ENCODE assay signal across 20 mouse cellular contexts in the genomic region with DNA sequence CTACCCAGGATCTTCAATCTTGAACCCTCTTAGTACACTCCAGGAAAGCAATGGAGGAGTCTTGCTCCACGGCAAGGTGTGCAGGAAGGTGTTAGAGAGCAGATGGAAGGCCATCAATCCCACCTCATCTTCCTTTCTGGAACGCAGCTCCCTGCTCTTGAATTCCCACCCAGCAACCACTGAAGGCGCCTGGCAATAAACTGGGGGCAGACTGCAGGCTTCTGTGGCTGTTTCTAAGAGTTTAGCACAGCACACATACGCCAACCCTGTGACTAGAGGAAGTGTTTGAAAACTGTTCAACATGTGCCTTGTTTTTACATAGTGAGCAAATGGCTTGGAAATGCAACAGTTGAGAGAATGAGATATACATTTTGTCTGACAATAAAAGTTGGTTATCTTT.
A peak's percentile ranks its signal among the peaks of the same experiment; 100 is the strongest.
DNase-seq lines count a peak whose midpoint lies in the region; ATAC-seq and TF ChIP-seq lines count a peak whose summit lies in the region.
"Had no signal": no experiment of that assay in that cellular context is flagged by ENCODE, and none has a peak within 500 bp of the region (broad histone marks: within the 10 kb centered on the region; RNA-seq: fewer than 3 reads in every experiment).

No protein-coding gene starts in this region.

- no peak overlapping the region; the same call in 1 of the 2 replicates for H3K9ac ChIP-seq in liver, adult 2 months (ENCODE audit: low read depth, low read length)
- no peak overlapping the region for H3K9ac ChIP-seq in limb, embryonic 12.5 days (replicated peaks)

- 60% methylated on average over 4 of the region's 4 CpGs for WGBS in heart, embryonic 10.5 days
- 82% methylated on average over 4 of the region's 4 CpGs for WGBS in liver, adult 2 months
- 66% methylated on average over 4 of the region's 4 CpGs for WGBS in embryonic facial prominence, embryonic 10.5 days
- WGBS in limb, embryonic 12.5 days, result 19% methylated on average over 4 of the region's 4 CpGs

- no peaks in the 10 kb centered on the region for H3K36me3 ChIP-seq in heart, embryonic 10.5 days
- no peaks in the 10 kb centered on the region for H3K36me3 ChIP-seq in liver, adult 2 months (ENCODE audit: control insufficient read depth, insufficient read depth, low read length)
- H3K36me3 ChIP-seq in embryonic facial prominence, embryonic 10.5 days (replicated peaks), result no peaks in the 10 kb centered on the region
- no peaks in the 10 kb centered on the region for H3K36me3 ChIP-seq in limb, embryonic 12.5 days

- no peak for DNase-seq in heart, embryonic 10.5 days (ENCODE audit: low spot score)
- no peak for DNase-seq in heart, adult 9 months (ENCODE audit: low spot score in 2 of 2)
- no peak for DNase-seq in liver, adult 2 months (ENCODE audit: extremely low read depth, low read depth, low spot score)
- no peak for DNase-seq in liver
- DNase-seq in embryonic facial prominence, embryonic 10.5 days (ENCODE audit: low spot score), result no peak
- DNase-seq in embryo, embryonic 11 days, result no peak
- DNase-seq: B cell, adult 2 months; cerebellum, adult 11 months; cerebellum, postnatal 25 days; gastrocnemius, postnatal 10 days; heart, postnatal 14 days; lung, postnatal 14 days; thymus, postnatal 4 days had no signal

- peak overlapping the region; percentile 10; the same call in 1 of the 2 replicates for H3K27ac ChIP-seq in heart, embryonic 10.5 days
- peak overlapping the region; percentile 63 for H3K27ac ChIP-seq in liver, adult 2 months (replicated peaks; ENCODE audit: insufficient read depth, low read depth, low read length)
- H3K27ac ChIP-seq in embryonic facial prominence, embryonic 10.5 days (replicated peaks), result peak overlapping the region; percentile 72
- H3K27ac ChIP-seq in limb, embryonic 12.5 days, result peak overlapping the region; percentile 95
- H3K27ac ChIP-seq: stomach, postnatal 0 days had no signal

- H3K4me2 ChIP-seq in limb, embryonic 12.5 days, result peak overlapping the region; percentile 9
- H3K4me2 ChIP-seq: liver, embryonic 11.5 days had no signal

- no peaks in the 10 kb centered on the region for H3K27me3 ChIP-seq in heart, embryonic 10.5 days (ENCODE audit: insufficient read depth, poor library complexity, severe bottlenecking)
- no peaks in the 10 kb centered on the region for H3K27me3 ChIP-seq in liver, adult 2 months (ENCODE audit: control insufficient read depth, insufficient read depth, low read length)
- H3K27me3 ChIP-seq in embryonic facial prominence, embryonic 10.5 days (replicated peaks; ENCODE audit: low read depth, poor library complexity, severe bottlenecking), result no peaks in the 10 kb centered on the region
- H3K27me3 ChIP-seq in limb, embryonic 12.5 days, result no peaks in the 10 kb centered on the region
- H3K27me3 ChIP-seq: Patski had no signal

- peaks cover 61% of the 10 kb centered on the region for H3K4me1 ChIP-seq in heart, embryonic 10.5 days
- peaks cover 17% of the 10 kb centered on the region for H3K4me1 ChIP-seq in liver, adult 2 months (ENCODE audit: control insufficient read depth, insufficient read depth, low read length)
- peaks cover 41% of the 10 kb centered on the region for H3K4me1 ChIP-seq in embryonic facial prominence, embryonic 10.5 days
- H3K4me1 ChIP-seq in limb, embryonic 12.5 days (replicated peaks), result peaks cover 54% of the 10 kb centered on the region

- H3K9me3 ChIP-seq in heart, embryonic 10.5 days, result no peaks in the 10 kb centered on the region
- no peaks in the 10 kb centered on the region for H3K9me3 ChIP-seq in embryonic facial prominence, embryonic 10.5 days
- H3K9me3 ChIP-seq in limb, embryonic 12.5 days, result no peaks in the 10 kb centered on the region

- H3K79me2 ChIP-seq in liver, adult 2 months (ENCODE audit: control insufficient read depth, insufficient read depth, low read length), result peaks cover 3% of the 10 kb centered on the region; the same call in 1 of the 2 replicates

- TF ChIP-seq CTCF in liver, adult 2 months (IDR thresholded peaks at IDR 0.05; ENCODE audit: low read depth, low read length), result no peak

- H3K4me3 ChIP-seq in heart, embryonic 10.5 days, result no peak overlapping the region
- H3K4me3 ChIP-seq in liver, adult 2 months (ENCODE audit: insufficient read depth, low read depth, low read length), result no peak overlapping the region
- H3K4me3 ChIP-seq in embryonic facial prominence, embryonic 10.5 days, result no peak overlapping the region
- H3K4me3 ChIP-seq in limb, embryonic 12.5 days (replicated peaks), result no peak overlapping the region
- H3K4me3 ChIP-seq: myocyte had no signal

- no peak for ATAC-seq in limb, embryonic 12.5 days (ENCODE audit: insufficient number of reproducible peaks, insufficient read depth, low FRiP score, low TSS enrichment, low read depth)
- ATAC-seq: forebrain, embryonic 14.5 days; inflammation-experienced regulatory T-cells, adult 6 months; Patski had no signal

- TF ChIP-seq POLR2A in liver, adult 2 months (IDR thresholded peaks at IDR 0.05; ENCODE audit: extremely low read depth, insufficient read depth, low read length), result no peak

Comparison
In these comparisons a context has a peak if more than half of its experiments do, and no peak if none do; other contexts are left out.
1. H3K27ac ChIP-seq: peak in every context shown above with its lines; median percentile 95 in limb, embryonic 12.5 days; 72 in embryonic facial prominence, embryonic 10.5 days; 63 in liver, adult 2 months; 10 in heart, embryonic 10.5 days.